Mouse (Mus musculus): ENCODE measurements at regions not wholly inside any gene's neighbourhood (a gene's known extent, or its start where the extent isn't known, plus 50 kb on each side); places are given as distances from the start of the nearest gene placed in this dataset.

DNA sequence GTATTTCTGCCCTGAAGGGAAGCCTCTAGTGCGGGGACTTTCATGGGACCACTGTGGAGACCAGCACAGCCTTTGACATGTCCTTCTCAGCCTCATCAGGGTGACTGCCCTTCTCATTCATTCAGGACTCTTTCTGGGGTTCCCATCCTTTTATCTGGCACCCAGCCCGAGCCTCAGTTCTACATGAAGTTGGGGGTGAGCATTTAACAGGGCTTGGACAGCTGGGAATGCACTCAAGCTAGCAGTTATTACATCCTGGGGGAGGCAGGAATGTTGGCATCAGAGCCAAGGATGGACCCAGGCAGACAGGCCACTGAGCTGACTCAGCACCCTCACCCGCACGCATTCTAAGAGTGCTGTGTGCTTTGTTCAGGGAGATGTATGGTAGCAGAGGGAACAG is 61.8 kb upstream of the Insig1 start:
- TF ChIP-seq POLR2A (IDR thresholded peaks at IDR 0.05; ENCODE audit: borderline replicate concordance, extremely low read depth, insufficient read depth, insufficient read length, poor library complexity, severe bottlenecking): no peak
- no peak for TF ChIP-seq CTCF (IDR thresholded peaks at IDR 0.05; ENCODE audit: borderline replicate concordance, extremely low read depth, insufficient read depth, insufficient read length)
